Mouse (Mus musculus) bone marrow, adult 2 months (tissue): ENCODE data around the gene Kcnc1. TPM values are rescaled to one million over a fixed set of nuclear protein-coding genes. Genes with fewer than 3 reads are reported as not detected.

Experiments used
- H3K27ac ChIP-seq: fragments of 200-500 bp; 2 replicates; pipeline ENCODE4 v1.5.1; 2012; ENCODE audit warnings: low read depth, mild to moderate bottlenecking, control low read depth, inconsistent platforms, low read length; ENCODE audit not compliant: control insufficient read depth, poor library complexity, insufficient read depth
- H3K4me1 ChIP-seq: fragments of 200-500 bp; 2 replicates; pipeline ENCODE4 v1.6.1; 2011; ENCODE audit warnings: low read length; ENCODE audit not compliant: control insufficient read depth, insufficient read depth
- H3K4me3 ChIP-seq: fragments of 200-500 bp; replicated peaks from 2 replicates; pipeline ENCODE3; 2011; ENCODE audit warnings: mild to moderate bottlenecking, low read depth, low read length, control low read depth; ENCODE audit not compliant: control insufficient read depth
- CTCF ChIP-seq: fragments of 200-500 bp; IDR thresholded peaks from 2 replicates; pipeline ENCODE4 v1.5.1; 2011; ENCODE audit warnings: low read length, control low read depth; ENCODE audit not compliant: control insufficient read depth, insufficient read depth
- POLR2A ChIP-seq: fragments of 200-500 bp; IDR thresholded peaks from 2 replicates; pipeline ENCODE4 v1.6.1; 2011; ENCODE audit warnings: low read depth, mild to moderate bottlenecking, control low read depth, low read length, borderline replicate concordance; ENCODE audit not compliant: control insufficient read depth
- WGBS: fragments of 180-500 bp; shearing (Covaris S2); methylation state at CpG from one replicate; pipeline ENCODE4 v1.1.7; 2018; 5-methylcytosine and 5-hydroxymethylcytosine counted together
- polyA plus RNA-seq: library from polyadenylated mRNA; stranded (reverse); fragments of >200 nt; gene quantifications from 2 replicates; pipeline ENCODE4 v1.2.4, GENCODE M21; 2011; ENCODE audit warnings: low replicate concordance; ENCODE audit not compliant: missing spikeins, insufficient read depth, insufficient read length

Kcnc1 gene
- polyA plus RNA-seq, 1 experiment: 0.25 TPM

GRCm38 (mm10) chr7:46389456-46390085, 6.7 kb upstream of the Kcnc1 start:
- 21% methylated on average over 10 of the region's 10 CpGs for WGBS
- no peak overlapping the region for H3K4me3 ChIP-seq
- TF ChIP-seq POLR2A: no peak
- TF ChIP-seq CTCF: no peak
- H3K27ac ChIP-seq: 0 out of 2 replicates have a peak overlapping the region, but pooled peaks have one; percentile 18
- peaks cover 5% of the 10 kb centered on the region; the same call in 1 of the 2 replicates for H3K4me1 ChIP-seq

GRCm38 (mm10) chr7:46390226-46390625, 6.1 kb upstream of the Kcnc1 start:
- 28% methylated on average over 4 of the region's 4 CpGs for WGBS
- H3K27ac ChIP-seq: no peak overlapping the region
- H3K4me1 ChIP-seq: peaks cover 5% of the 10 kb centered on the region; the same call in 1 of the 2 replicates

GRCm38 (mm10) chr7:46391701-46392100, 4.6 kb upstream of the Kcnc1 start:
- TF ChIP-seq POLR2A (no peak), CTCF (no peak)
- Histone ChIP-seq H3K4me1 (peaks cover 5% of the 10 kb centered on the region; the same call in 1 of the 2 replicates), H3K27ac (peak overlapping the region; percentile 44), H3K4me3 (no peak overlapping the region)
- 3% methylated on average over 5 of the region's 5 CpGs for WGBS

More at GRCm38 (mm10) chr7:46390226-46390625, 6.1 kb upstream of the Kcnc1 start:
- H3K4me3 ChIP-seq: no peak overlapping the region
- no peak for TF ChIP-seq CTCF
- no peak for TF ChIP-seq POLR2A

GRCm38 (mm10) chr7:46393116-46393515, 3.2 kb upstream of the Kcnc1 start:
- TF ChIP-seq POLR2A: no peak
- TF ChIP-seq CTCF: peak; percentile 86
- H3K4me3 ChIP-seq: no peak overlapping the region
- 0% methylated on average over 2 of the region's 2 CpGs for WGBS
- H3K27ac ChIP-seq: no peak overlapping the region
- peaks cover 4% of the 10 kb centered on the region; the same call in 1 of the 2 replicates for H3K4me1 ChIP-seq

GRCm38 (mm10) chr7:46393718-46394511, 2.4 kb upstream of the Kcnc1 start:
- TF ChIP-seq POLR2A: no peak
- TF ChIP-seq CTCF: no peak
- Histone ChIP-seq H3K4me3 (no peak overlapping the region), H3K4me1 (peaks cover 4% of the 10 kb centered on the region; the same call in 1 of the 2 replicates), H3K27ac (no peak overlapping the region)
- WGBS: 16% methylated on average over 12 of the region's 12 CpGs

- TF ChIP-seq POLR2A (no peak), CTCF (no peak)
- 58% methylated on average over 4 of the region's 4 CpGs for WGBS
- Histone ChIP-seq H3K4me3 (no peak overlapping the region), H3K4me1 (peaks cover 4% of the 10 kb centered on the region; the same call in 1 of the 2 replicates), H3K27ac (no peak overlapping the region)
Measured at GRCm38 (mm10) chr7:46394933-46395332, 1.4 kb upstream of the Kcnc1 start.

GRCm38 (mm10) chr7:46395571-46395970, 726 bp upstream of the Kcnc1 start:
- Histone ChIP-seq H3K4me1 (peaks cover 4% of the 10 kb centered on the region; the same call in 1 of the 2 replicates), H3K27ac (no peak overlapping the region)
- whole genome bisulfite sequencing: 38% methylated on average over 6 of the region's 6 CpGs

More at GRCm38 (mm10) chr7:46395571-46395970, 726 bp upstream of the Kcnc1 start:
- no peak overlapping the region for H3K4me3 ChIP-seq
- TF ChIP-seq POLR2A (no peak), CTCF (no peak)
